Mouse (Mus musculus) kidney, embryonic 15.5 days (tissue): ENCODE measurements at regions not wholly inside any gene's neighbourhood (a gene's known extent, or its start where the extent isn't known, plus 50 kb on each side); places are given as distances from the start of the nearest gene placed in this dataset.
A peak's percentile ranks its signal among the peaks of the same experiment; 100 is the strongest.

ENCODE experiments used
- ATAC-seq: fragments of 200-750 bp; cut with Nextera tagmentation; replicated peaks from 2 replicates; pipeline ENCODE4 v1.8.0; 2017; ENCODE audit warnings: moderate TSS enrichment; ENCODE audit not compliant: low FRiP score
- H3K27ac ChIP-seq: fragments of 300-500 bp; sonication (generic); 2 replicates; pipeline ENCODE4 v1.5.1; 2015; ENCODE audit warnings: mild to moderate bottlenecking, inconsistent platforms
- H3K27me3 ChIP-seq: fragments of 300-500 bp; sonication (generic); 2 replicates; pipeline ENCODE4 v1.6.1; 2015; ENCODE audit warnings: inconsistent platforms
- H3K36me3 ChIP-seq: fragments of 300-500 bp; sonication (generic); 2 replicates; pipeline ENCODE4 v1.6.1; 2015; ENCODE audit warnings: inconsistent platforms
- H3K4me1 ChIP-seq: fragments of 300-500 bp; sonication (generic); 2 replicates; pipeline ENCODE4 v1.6.1; 2015; ENCODE audit warnings: inconsistent platforms
- H3K4me2 ChIP-seq: fragments of 300-500 bp; sonication (generic); 2 replicates; pipeline ENCODE4 v1.6.1; 2015; ENCODE audit warnings: moderate library complexity, mild to moderate bottlenecking, inconsistent platforms
- H3K4me3 ChIP-seq: fragments of 300-500 bp; sonication (generic); replicated peaks from 2 replicates; pipeline ENCODE4 v1.5.1; 2015; ENCODE audit warnings: mild to moderate bottlenecking, inconsistent platforms
- H3K9ac ChIP-seq: fragments of 300-500 bp; sonication (generic); 2 replicates; pipeline ENCODE4 v1.6.1; 2015; ENCODE audit warnings: mild to moderate bottlenecking, inconsistent platforms
- H3K9me3 ChIP-seq: fragments of 300-500 bp; sonication (generic); replicated peaks from 2 replicates; pipeline ENCODE4 v1.6.1; 2016; ENCODE audit warnings: inconsistent platforms
- WGBS: fragments of 180-500 bp; shearing (Covaris S2); methylation state at CpG from one replicate; pipeline ENCODE4 v1.1.7; 2015; ENCODE audit warnings: mixed read lengths; 5-methylcytosine and 5-hydroxymethylcytosine counted together

DNA sequence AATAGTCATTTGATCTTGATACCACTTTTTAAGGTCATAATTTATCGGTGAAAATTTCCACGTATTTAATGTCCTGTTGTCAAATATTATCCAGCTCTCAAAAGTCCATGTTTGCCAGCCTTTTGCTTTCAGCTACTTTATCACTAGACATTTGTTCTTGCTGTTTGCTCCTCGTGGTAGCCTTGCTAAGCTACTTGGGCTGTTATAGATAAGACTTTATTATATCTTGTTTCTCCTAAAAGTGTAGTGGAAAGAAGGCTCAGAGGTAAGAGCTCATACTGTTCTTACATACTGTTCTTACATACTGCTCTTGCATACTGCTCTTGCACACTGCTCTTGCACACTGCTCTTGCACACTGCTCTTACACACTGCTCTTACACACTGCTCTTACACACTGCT is 93.3 kb upstream of the Mon1b start:
- no peaks in the 10 kb centered on the region for H3K4me1 ChIP-seq
- no peak for ATAC-seq
- no peak overlapping the region for H3K9ac ChIP-seq
- no peak overlapping the region for H3K4me3 ChIP-seq
- no peak overlapping the region for H3K4me2 ChIP-seq
- H3K9me3 ChIP-seq, result no peaks in the 10 kb centered on the region
- no peak overlapping the region for H3K27ac ChIP-seq
- no peaks in the 10 kb centered on the region for H3K36me3 ChIP-seq
- no peaks in the 10 kb centered on the region for H3K27me3 ChIP-seq
- WGBS, result 73% methylated on average over 3 of the region's 3 CpGs

GRCm38 (mm10) chr8:113542713-113543112 is 92.7 kb upstream of the Mon1b start:
- no peak for ATAC-seq
- Histone ChIP-seq H3K36me3 (no peaks in the 10 kb centered on the region), H3K9me3 (no peaks in the 10 kb centered on the region), H3K4me1 (no peaks in the 10 kb centered on the region), H3K4me2 (no peak overlapping the region), H3K27me3 (no peaks in the 10 kb centered on the region), H3K27ac (no peak overlapping the region), H3K9ac (no peak overlapping the region), H3K4me3 (no peak overlapping the region)
- 79% methylated on average over 2 of the region's 2 CpGs for WGBS

DNA sequence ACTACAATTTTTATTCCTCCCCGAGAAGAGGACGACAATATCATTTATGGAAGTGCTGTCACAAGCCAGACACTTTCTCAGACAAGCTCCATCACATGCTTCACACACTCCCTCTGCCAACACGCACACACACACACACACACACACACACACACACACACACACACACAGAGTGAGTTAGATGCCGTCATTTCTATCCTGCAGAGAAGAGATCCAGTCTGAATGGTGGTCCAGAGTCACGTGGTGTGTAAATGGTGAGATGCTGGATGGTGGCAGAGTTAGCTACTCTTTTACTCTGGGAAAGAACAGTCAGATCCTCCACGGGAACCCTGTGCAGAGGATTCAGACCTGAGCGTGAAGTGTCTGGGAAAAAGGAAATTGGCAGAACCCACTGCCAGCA is 86.2 kb upstream of the Mon1b start:
- H3K36me3 ChIP-seq, result no peaks in the 10 kb centered on the region
- no peak overlapping the region for H3K4me2 ChIP-seq
- no peak overlapping the region for H3K4me3 ChIP-seq
- no peaks in the 10 kb centered on the region for H3K9me3 ChIP-seq
- H3K4me1 ChIP-seq, result no peaks in the 10 kb centered on the region
- H3K27me3 ChIP-seq, result no peaks in the 10 kb centered on the region
- WGBS, result 87% methylated on average over 7 of the region's 7 CpGs
- no peak for ATAC-seq
- H3K27ac ChIP-seq, result no peak overlapping the region
- no peak overlapping the region for H3K9ac ChIP-seq

DNA sequence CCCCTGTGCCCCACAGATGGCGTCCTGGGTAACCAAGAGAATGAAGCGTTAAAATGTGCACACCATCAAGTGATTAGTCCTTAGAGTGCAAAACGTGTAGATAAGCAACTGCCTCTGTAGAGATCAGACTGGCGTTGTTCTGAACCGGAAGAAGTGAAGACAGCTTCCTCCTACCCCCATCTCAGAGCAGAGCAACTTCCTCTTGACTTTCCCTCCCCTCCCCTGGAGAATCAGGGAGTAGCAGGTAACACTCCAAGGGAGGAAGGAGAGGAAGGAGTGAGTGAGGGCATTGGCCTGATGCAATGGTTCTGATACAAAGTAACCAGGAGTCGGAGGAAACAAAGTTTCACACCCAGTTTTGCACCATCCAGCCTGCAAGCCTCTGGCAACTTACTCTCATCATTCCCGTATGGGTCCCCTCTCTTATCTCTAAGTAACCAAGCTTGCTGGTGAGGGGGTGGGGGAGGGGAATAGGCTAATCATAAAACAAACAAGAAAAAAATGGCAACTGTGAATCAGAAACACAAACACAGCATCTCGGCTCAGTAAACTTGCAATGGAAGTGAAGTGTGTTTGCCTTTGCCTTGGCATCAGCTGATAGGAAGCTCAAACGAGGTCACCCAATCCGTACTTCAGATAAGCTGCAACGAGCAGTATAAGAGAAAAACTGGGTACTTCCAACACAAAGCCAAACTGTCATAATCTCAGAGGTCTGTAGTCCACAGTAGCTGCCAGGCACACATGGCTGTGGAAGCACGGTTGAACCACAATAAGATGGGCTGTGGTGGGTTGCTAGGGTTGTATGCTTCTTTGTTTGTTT is 83.7 kb upstream of the Mon1b start:
- Histone ChIP-seq H3K4me1 (no peaks in the 10 kb centered on the region), H3K9ac (no peak overlapping the region), H3K4me2 (no peak overlapping the region), H3K36me3 (no peaks in the 10 kb centered on the region), H3K4me3 (no peak overlapping the region), H3K9me3 (no peaks in the 10 kb centered on the region), H3K27ac (no peak overlapping the region), H3K27me3 (no peaks in the 10 kb centered on the region)
- 77% methylated on average over 12 of the region's 12 CpGs for WGBS
- no peak for ATAC-seq

- Histone ChIP-seq H3K36me3 (no peaks in the 10 kb centered on the region), H3K9ac (no peak overlapping the region), H3K27ac (no peak overlapping the region), H3K4me2 (no peak overlapping the region), H3K4me3 (no peak overlapping the region), H3K27me3 (no peaks in the 10 kb centered on the region), H3K4me1 (no peaks in the 10 kb centered on the region), H3K9me3 (no peaks in the 10 kb centered on the region)
- no peak for ATAC-seq
- WGBS, result 68% methylated on average over 5 of the region's 5 CpGs
These were observed 82.6 kb upstream of the Mon1b start for GRCm38 (mm10) chr8:113552826-113553225.

DNA sequence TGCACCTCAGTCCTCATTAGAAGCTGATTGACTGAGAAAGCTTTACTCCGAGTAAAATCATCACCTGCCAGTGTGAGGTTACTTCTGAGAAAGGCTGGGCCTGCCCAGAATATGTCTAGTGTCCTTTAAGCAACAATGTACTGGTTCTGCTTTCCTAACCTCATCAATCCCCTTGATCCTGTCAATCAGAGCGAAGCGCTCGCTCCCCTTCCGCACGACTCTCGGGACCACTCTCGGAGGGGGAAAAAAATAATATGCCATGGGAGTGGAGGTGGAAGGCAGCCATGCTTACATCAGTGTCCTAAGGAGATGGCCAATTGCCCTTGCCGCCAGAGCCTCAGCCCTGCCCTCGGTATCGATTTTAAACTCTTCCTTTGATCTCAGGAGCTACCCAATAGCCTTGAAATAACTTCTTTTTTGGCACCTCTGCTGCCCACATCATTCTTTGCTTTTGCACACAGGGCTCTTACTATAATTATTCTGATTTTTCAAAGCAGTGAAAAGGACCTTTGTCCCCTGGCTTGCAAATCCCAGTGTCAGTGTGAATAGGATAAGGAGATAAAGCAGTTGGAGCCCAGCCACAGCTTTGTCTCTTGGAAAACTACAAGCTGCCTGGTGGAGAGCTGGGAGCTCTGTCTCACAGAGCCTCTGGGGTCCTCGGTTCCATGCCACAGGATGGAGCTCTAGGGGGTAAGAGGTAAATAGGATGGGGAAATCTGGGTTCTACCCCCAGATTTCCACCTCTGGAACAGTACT is 80.5 kb upstream of the Mon1b start:
- H3K4me2 ChIP-seq, result no peak overlapping the region
- H3K27me3 ChIP-seq, result no peaks in the 10 kb centered on the region
- no peak overlapping the region for H3K27ac ChIP-seq
- no peaks in the 10 kb centered on the region for H3K9me3 ChIP-seq
- no peak for ATAC-seq
- H3K9ac ChIP-seq, result no peak overlapping the region
- 25% methylated on average over 12 of the region's 12 CpGs for WGBS
- no peak overlapping the region for H3K4me3 ChIP-seq
- H3K4me1 ChIP-seq, result no peaks in the 10 kb centered on the region
- H3K36me3 ChIP-seq, result no peaks in the 10 kb centered on the region

GRCm38 (mm10) chr8:113556994-113557393 is 78.4 kb upstream of the Mon1b start:
- WGBS, result 78% methylated on average over 5 of the region's 5 CpGs
- Histone ChIP-seq H3K27me3 (no peaks in the 10 kb centered on the region), H3K9me3 (0 out of 2 replicates have a peak, but pooled peaks cover 4% of the 10 kb centered on the region), H3K4me1 (no peaks in the 10 kb centered on the region), H3K27ac (no peak overlapping the region), H3K4me3 (no peak overlapping the region), H3K4me2 (no peak overlapping the region), H3K36me3 (no peaks in the 10 kb centered on the region), H3K9ac (no peak overlapping the region)
- ATAC-seq, result no peak

- Histone ChIP-seq H3K4me1 (peaks cover 17% of the 10 kb centered on the region), H3K9me3 (no peaks in the 10 kb centered on the region), H3K9ac (no peak overlapping the region), H3K36me3 (no peaks in the 10 kb centered on the region), H3K27me3 (no peaks in the 10 kb centered on the region), H3K27ac (no peak overlapping the region), H3K4me3 (no peak overlapping the region), H3K4me2 (no peak overlapping the region)
- WGBS, result 52% methylated on average over 10 of the region's 10 CpGs
- ATAC-seq, result no peak
These were observed 54.3 kb upstream of the Mon1b start for GRCm38 (mm10) chr8:113581098-113581497.

DNA sequence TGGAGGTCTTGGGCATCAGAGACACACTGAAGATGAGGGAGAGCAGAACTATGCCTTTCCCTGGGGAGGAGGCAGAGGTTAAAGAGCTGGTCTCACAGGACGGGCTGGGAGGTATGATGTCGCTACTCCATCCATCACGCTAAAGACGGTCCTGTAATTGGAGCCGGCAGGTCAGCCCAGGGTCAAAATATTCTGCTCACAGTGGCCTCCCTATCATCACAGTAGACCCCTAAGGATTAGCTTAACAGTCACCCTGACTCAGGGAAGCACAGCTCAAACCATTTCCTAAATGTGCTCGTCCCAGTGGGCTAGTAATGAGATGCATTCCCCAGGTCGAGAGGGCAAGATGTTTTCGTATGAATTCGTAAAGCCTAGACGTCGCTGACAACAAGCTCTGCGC is 53.7 kb upstream of the Mon1b start:
- no peak overlapping the region for H3K27ac ChIP-seq
- WGBS, result 11% methylated on average over 12 of the region's 12 CpGs
- no peak overlapping the region for H3K4me3 ChIP-seq
- H3K36me3 ChIP-seq, result no peaks in the 10 kb centered on the region
- no peaks in the 10 kb centered on the region for H3K9me3 ChIP-seq
- no peak overlapping the region for H3K9ac ChIP-seq
- no peaks in the 10 kb centered on the region for H3K27me3 ChIP-seq
- 0 out of 2 replicates have a peak, but pooled peaks have one; percentile 12 for ATAC-seq
- peaks cover 17% of the 10 kb centered on the region for H3K4me1 ChIP-seq
- no peak overlapping the region for H3K4me2 ChIP-seq

DNA sequence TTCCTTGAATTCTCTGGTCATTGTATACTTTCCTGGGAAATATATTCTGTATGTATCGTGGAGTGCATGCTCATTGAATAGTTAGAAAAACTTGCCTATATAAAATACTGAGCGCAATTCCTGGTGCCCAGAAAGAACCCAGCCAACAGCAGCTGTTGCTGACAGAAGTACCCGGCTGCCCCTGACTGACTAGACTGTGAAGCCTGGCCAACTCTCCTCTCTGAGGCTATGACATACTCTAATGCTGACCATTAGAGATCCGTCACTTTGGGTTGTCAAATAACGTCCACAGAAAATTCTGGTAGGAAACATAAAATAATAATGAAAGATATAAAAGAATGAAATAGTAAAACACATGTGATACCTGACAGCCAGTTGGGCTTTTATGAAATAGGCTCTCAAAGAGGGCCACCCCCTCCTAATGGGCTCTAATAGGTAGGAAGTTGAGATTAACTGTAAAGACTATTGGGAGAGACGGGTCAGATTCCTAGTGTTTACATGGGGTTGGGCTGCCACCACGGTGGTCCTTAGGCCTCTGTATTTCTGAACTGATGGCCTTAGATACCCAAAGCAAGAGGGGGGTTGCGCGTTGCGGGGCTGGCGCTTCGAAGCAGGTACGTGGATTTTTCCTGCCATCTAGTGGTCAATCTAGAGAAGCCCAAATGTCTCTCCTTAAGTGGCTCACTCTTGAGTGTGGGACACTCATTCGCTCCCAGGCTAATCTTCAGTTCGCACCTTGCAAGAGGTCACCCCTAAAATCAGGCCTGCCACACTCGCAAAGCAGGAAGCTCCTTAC is 53.0 kb upstream of the Mon1b start:
- peaks cover 17% of the 10 kb centered on the region for H3K4me1 ChIP-seq
- no peaks in the 10 kb centered on the region for H3K36me3 ChIP-seq
- H3K27me3 ChIP-seq, result no peaks in the 10 kb centered on the region
- 16% methylated on average over 16 of the region's 16 CpGs for WGBS
- no peaks in the 10 kb centered on the region for H3K9me3 ChIP-seq
- peak overlapping the region; percentile 37 for H3K4me2 ChIP-seq
- H3K4me3 ChIP-seq, result no peak overlapping the region
- ATAC-seq, result peak; percentile 79; the same call in 1 of the 2 replicates
- no peak overlapping the region for H3K9ac ChIP-seq
- H3K27ac ChIP-seq, result no peak overlapping the region

GRCm38 (mm10) chr8:113583801-113584200 is 51.6 kb upstream of the Mon1b start:
- Histone ChIP-seq H3K9ac (no peak overlapping the region), H3K9me3 (no peaks in the 10 kb centered on the region), H3K4me1 (peaks cover 17% of the 10 kb centered on the region), H3K27ac (no peak overlapping the region), H3K27me3 (no peaks in the 10 kb centered on the region), H3K4me3 (no peak overlapping the region), H3K36me3 (no peaks in the 10 kb centered on the region), H3K4me2 (no peak overlapping the region)
- no peak for ATAC-seq
- WGBS, result 79% methylated on average over 10 of the region's 10 CpGs
